Mouse (Mus musculus) liver, embryonic 14.5 days (tissue): ENCODE results near the gene Lrrc66.

ENCODE experiments used
- CTCF ChIP-seq: IDR thresholded peaks from 2 replicates; pipeline ENCODE4 v1.5.1; 2016; ENCODE audit warnings: antibody characterized with exemption, low read depth, control low read depth
- EP300 ChIP-seq: IDR thresholded peaks from 2 replicates; pipeline ENCODE4 v1.6.1; 2016; ENCODE audit warnings: antibody characterized with exemption, low read depth

DNA sequence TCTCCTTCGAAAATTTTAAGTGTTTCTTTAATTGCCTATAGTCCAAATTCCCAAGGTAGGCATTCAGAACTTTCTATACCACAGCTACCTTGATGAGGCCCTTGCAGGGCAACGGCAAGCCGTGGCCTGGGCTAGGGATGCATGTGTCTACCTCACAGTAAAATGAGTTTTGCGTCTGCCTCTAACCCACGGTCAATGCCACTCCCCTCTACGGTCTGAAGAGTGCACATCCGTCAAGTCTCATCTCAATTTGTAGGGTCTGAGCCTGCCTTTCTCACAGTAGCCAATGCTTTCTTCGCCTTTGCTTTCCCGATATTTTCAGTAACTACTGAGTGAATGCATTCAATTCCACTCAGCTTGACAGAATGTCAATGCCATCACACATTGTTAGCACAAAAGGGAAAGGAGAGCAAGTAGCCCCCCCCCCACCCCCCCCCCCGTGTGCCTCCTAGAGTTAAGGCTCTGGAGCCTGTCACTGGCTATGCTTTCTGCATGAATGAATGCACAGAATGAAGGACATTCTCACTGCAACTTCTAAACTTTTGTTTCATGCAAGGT is 1.2 kb downstream of the Lrrc66 start:
- TF ChIP-seq EP300 (no peak), CTCF (no peak)
